Comparison of ENCODE assay signal across 15 mouse cellular contexts in genomic region chr13:11294689-11295088, GRCm38 (mm10).
A peak's percentile ranks its signal among the peaks of the same experiment; 100 is the strongest.
DNase-seq lines count a peak whose midpoint lies in the region; ATAC-seq lines count a peak whose summit lies in the region.
"Had no signal": no experiment of that assay in that cellular context is flagged by ENCODE, and none has a peak within 500 bp of the region (broad histone marks: within the 10 kb centered on the region; RNA-seq: fewer than 3 reads in every experiment).

No protein-coding gene starts in this region.

- H3K4me2 ChIP-seq in liver, embryonic 12.5 days: no peak overlapping the region
- H3K4me2 ChIP-seq: limb, embryonic 13.5 days; midbrain, embryonic 15.5 days; neural tube, embryonic 13.5 days had no signal

- no peak overlapping the region for H3K4me3 ChIP-seq in liver, embryonic 12.5 days
- H3K4me3 ChIP-seq: limb, embryonic 13.5 days; midbrain, embryonic 15.5 days; neural tube, embryonic 13.5 days had no signal

- H3K9ac ChIP-seq in liver, embryonic 12.5 days: no peak overlapping the region
- H3K9ac ChIP-seq: limb, embryonic 13.5 days; midbrain, embryonic 15.5 days; neural tube, embryonic 13.5 days had no signal

- WGBS in liver, embryonic 12.5 days (ENCODE audit: insufficient replicate concordance): 21% methylated on average over 1 of the region's 1 CpGs

- no peak overlapping the region for H3K27ac ChIP-seq in liver, embryonic 12.5 days
- H3K27ac ChIP-seq: limb, embryonic 13.5 days; midbrain, embryonic 15.5 days; neural tube, embryonic 13.5 days had no signal

- ATAC-seq in frontal cortex, adult (ENCODE audit: low TSS enrichment): peak; percentile 99
- ATAC-seq in liver, embryonic 12.5 days: no peak
- no peak for ATAC-seq in granulocyte monocyte progenitor cell, adult 5-6 weeks (replicated peaks; ENCODE audit: poor library complexity, severe bottlenecking)
- ATAC-seq: intestine, embryonic 16.5 days; midbrain, embryonic 15.5 days had no signal

- no peak for DNase-seq in frontal cortex, postnatal 25 days (ENCODE audit: low spot score in 2 of 2)
- DNase-seq in right cerebral cortex, adult 2 months (ENCODE audit: low spot score in 2 of 2): peak; percentile 12 to 14
- no peak for DNase-seq in right cerebral cortex, postnatal 4 days
- peak; percentile 25 to 31 for DNase-seq in left cerebral cortex, adult 18-20 months (ENCODE audit: low spot score in 2 of 2)
- DNase-seq: heart, postnatal 10 days; kidney, postnatal 14 days; lung, adult 18-20 months; thymus, postnatal 36 days had no signal

- no peaks in the 10 kb centered on the region for H3K36me3 ChIP-seq in liver, embryonic 12.5 days
- H3K36me3 ChIP-seq: limb, embryonic 13.5 days; midbrain, embryonic 15.5 days; neural tube, embryonic 13.5 days had no signal

- H3K9me3 ChIP-seq in liver, embryonic 12.5 days (replicated peaks): no peaks in the 10 kb centered on the region
- H3K9me3 ChIP-seq: limb, embryonic 13.5 days; midbrain, embryonic 15.5 days; neural tube, embryonic 13.5 days had no signal

- H3K4me1 ChIP-seq in liver, embryonic 12.5 days: no peaks in the 10 kb centered on the region
- H3K4me1 ChIP-seq: limb, embryonic 13.5 days; midbrain, embryonic 15.5 days; neural tube, embryonic 13.5 days had no signal

- H3K27me3 ChIP-seq in liver, embryonic 12.5 days (replicated peaks): no peaks in the 10 kb centered on the region
- H3K27me3 ChIP-seq: limb, embryonic 13.5 days; midbrain, embryonic 15.5 days; neural tube, embryonic 13.5 days had no signal

Comparison
In these comparisons a context has a peak if more than half of its experiments do, and no peak if none do; other contexts are left out.
1. DNase-seq: peak in right cerebral cortex, adult 2 months (2 of 2) and left cerebral cortex, adult 18-20 months (2 of 2); none in frontal cortex, postnatal 25 days (0 of 2) and right cerebral cortex, postnatal 4 days (single experiment).